Mouse (Mus musculus) E14TG2a.4 (cell line): ENCODE results near the gene Gna11.

Experiments
- H3K27me3 ChIP-seq: 2 replicates; pipeline ENCODE4 v1.6.1; 2014; ENCODE audit warnings: low read length, control low read depth; ENCODE audit not compliant: insufficient read depth
- H3K36me3 ChIP-seq: 2 replicates; pipeline ENCODE4 v1.6.1; 2014; ENCODE audit warnings: low read length, control low read depth; ENCODE audit not compliant: insufficient read depth
- H3K4me1 ChIP-seq: replicated peaks from 2 replicates; pipeline ENCODE4 v1.6.1; 2014; ENCODE audit warnings: low read depth, low read length, control low read depth
- H3K4me3 ChIP-seq: replicated peaks from 2 replicates; pipeline ENCODE4 v1.5.1; 2014; ENCODE audit warnings: mild to moderate bottlenecking, low read length
- H3K9me3 ChIP-seq: 2 replicates; pipeline ENCODE4 v1.6.1; 2014; ENCODE audit warnings: low read length, control low read depth
- CTCF ChIP-seq: conservative IDR thresholded peaks from 2 replicates; pipeline ENCODE4 v1.5.1; 2014; ENCODE audit warnings: low read length
- NANOG ChIP-seq: IDR thresholded peaks from 2 replicates; pipeline ENCODE4 v1.6.1; 2014; ENCODE audit warnings: borderline replicate concordance, low read length, mixed read lengths
- POU5F1 ChIP-seq: IDR thresholded peaks from 2 replicates; pipeline ENCODE4 v1.6.1; 2014; ENCODE audit warnings: low read length, borderline replicate concordance

Gene Gna11

GRCm38 (mm10) chr10:81499250-81499901 is 45.6 kb downstream of the Gna11 start:
- Histone ChIP-seq H3K27me3 (no peaks in the 10 kb centered on the region), H3K9me3 (no peaks in the 10 kb centered on the region), H3K36me3 (peaks cover 42% of the 10 kb centered on the region), H3K4me3 (peak overlapping the region; percentile 74), H3K4me1 (peaks cover 75% of the 10 kb centered on the region)
- TF ChIP-seq NANOG (no peak), CTCF (no peak), POU5F1 (no peak)

GRCm38 (mm10) chr10:81498316-81499249 is 46.4 kb downstream of the Gna11 start:
- Histone ChIP-seq H3K27me3 (no peaks in the 10 kb centered on the region), H3K36me3 (peaks cover 42% of the 10 kb centered on the region), H3K4me1 (peaks cover 75% of the 10 kb centered on the region), H3K4me3 (peak overlapping the region; percentile 74), H3K9me3 (no peaks in the 10 kb centered on the region)
- TF ChIP-seq POU5F1 (no peak), NANOG (no peak), CTCF (no peak)

- Histone ChIP-seq H3K36me3 (peaks cover 43% of the 10 kb centered on the region), H3K4me3 (no peak overlapping the region), H3K4me1 (peaks cover 75% of the 10 kb centered on the region), H3K9me3 (no peaks in the 10 kb centered on the region), H3K27me3 (no peaks in the 10 kb centered on the region)
- TF ChIP-seq NANOG (no peak), CTCF (no peak)
Measured at GRCm38 (mm10) chr10:81497401-81498270, 47.4 kb downstream of the Gna11 start.

DNA sequence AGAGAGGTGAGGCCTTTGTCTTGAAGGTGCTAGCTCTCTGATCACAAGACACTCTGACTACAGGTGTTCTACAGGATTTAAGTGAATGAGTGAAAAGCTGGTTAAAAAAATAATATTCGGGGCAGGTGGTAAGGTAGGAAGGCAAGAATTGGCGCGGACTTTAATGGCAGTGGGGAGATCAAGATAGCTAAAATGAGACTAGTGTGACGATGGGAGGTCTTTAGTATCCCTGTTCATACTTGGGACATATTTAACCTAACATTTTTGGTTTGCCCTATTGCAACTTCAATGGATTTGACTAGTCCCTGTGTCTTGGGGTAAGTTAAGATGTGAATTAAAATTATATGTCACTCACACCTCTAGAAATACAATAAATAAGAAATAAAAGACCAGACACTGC is 48.0 kb downstream of the Gna11 start:
- H3K36me3 ChIP-seq, result peaks cover 44% of the 10 kb centered on the region
- no peaks in the 10 kb centered on the region for H3K27me3 ChIP-seq
- TF ChIP-seq POU5F1, result no peak
- no peak for TF ChIP-seq NANOG
- TF ChIP-seq CTCF, result no peak
- peak overlapping the region; percentile 97 for H3K4me3 ChIP-seq
- H3K4me1 ChIP-seq, result peaks cover 72% of the 10 kb centered on the region
- no peaks in the 10 kb centered on the region for H3K9me3 ChIP-seq

DNA sequence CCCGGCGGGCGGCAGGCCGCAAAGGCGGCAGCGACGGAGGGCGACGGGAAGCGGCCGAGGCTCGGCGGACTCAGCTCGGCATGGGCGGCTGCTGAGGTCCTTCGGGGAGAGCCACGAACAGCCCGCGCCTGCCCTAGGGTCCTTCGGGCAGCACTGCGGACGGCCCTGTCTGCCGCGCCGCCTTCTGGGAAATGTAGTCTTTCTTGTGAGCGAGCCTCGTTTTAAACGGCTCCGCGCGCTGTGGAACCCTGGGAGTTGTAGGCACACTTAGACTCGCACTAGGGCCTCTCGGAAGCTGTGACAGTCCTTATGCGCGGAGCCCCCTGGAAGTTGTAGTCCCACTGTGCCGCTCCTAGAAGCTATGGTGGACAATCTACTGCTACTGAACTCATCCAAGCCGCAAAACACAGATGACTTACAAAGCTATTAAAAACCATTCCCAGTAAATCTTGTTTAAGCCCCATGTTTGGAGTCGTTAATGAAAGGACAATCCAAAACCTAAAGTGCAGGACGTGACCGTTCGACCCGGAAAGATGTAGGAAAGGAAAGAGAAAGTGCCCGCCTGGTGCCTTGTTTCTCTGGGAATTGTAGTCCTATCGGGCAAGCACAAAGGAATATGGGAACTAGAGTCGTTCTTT is 48.6 kb downstream of the Gna11 start, which contains the start of gene Ncln:
Gene Ncln (minus strand): TSS at position 129 of the 638 bp plus-strand sequence.
- no peak for TF ChIP-seq POU5F1
- no peak for TF ChIP-seq NANOG
- no peak for TF ChIP-seq CTCF
- H3K4me3 ChIP-seq, result peak within 1 kb of the TSS; percentile 97
- no peaks in the 10 kb centered on the region for H3K9me3 ChIP-seq
- peaks cover 44% of the 10 kb centered on the region for H3K36me3 ChIP-seq
- no peaks in the 10 kb centered on the region for H3K27me3 ChIP-seq
- peaks cover 70% of the 10 kb centered on the region for H3K4me1 ChIP-seq

GRCm38 (mm10) chr10:81495616-81496263 is 49.2 kb downstream of the Gna11 start:
- H3K9me3 ChIP-seq, result no peaks in the 10 kb centered on the region
- H3K36me3 ChIP-seq, result peaks cover 46% of the 10 kb centered on the region
- H3K4me3 ChIP-seq, result peak overlapping the region; percentile 97
- peaks cover 75% of the 10 kb centered on the region for H3K4me1 ChIP-seq
- TF ChIP-seq POU5F1 (no peak), CTCF (no peak), NANOG (no peak)
- no peaks in the 10 kb centered on the region for H3K27me3 ChIP-seq

DNA sequence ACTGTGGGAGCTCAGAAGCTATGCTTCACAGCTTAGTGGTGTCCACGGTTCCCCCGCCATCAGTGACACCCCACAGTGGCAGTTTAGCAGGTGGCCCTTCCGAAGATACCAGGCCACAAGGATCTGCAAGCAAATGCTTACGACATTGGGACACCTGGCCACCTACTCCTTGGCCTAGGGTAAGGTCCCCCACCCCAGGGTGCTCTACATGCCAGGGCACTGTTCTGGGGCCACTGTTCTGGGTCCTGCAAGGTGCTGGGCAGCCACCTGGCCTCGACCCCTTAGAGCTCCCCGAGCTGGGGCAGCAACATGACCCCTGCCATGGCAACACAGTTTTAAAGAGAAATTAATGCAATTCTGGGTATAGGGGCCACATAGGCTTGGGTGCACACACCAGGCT is 49.8 kb downstream of the Gna11 start:
- H3K36me3 ChIP-seq, result peaks cover 50% of the 10 kb centered on the region
- peak overlapping the region; percentile 97 for H3K4me3 ChIP-seq
- TF ChIP-seq CTCF, result no peak
- TF ChIP-seq NANOG, result no peak
- TF ChIP-seq POU5F1, result no peak
- H3K9me3 ChIP-seq, result no peaks in the 10 kb centered on the region
- peaks cover 81% of the 10 kb centered on the region for H3K4me1 ChIP-seq
- no peaks in the 10 kb centered on the region for H3K27me3 ChIP-seq
